Mouse (Mus musculus) megakaryocyte progenitor cell, adult 5-6 weeks (primary cell): ENCODE data around the gene Lzic. TPM values are rescaled to one million over a fixed set of nuclear protein-coding genes. Genes with fewer than 3 reads are reported as not detected.

Experiments
- ATAC-seq: replicated peaks from 2 replicates; pipeline ENCODE4 v1.8.0; 2016; ENCODE audit warnings: mild to moderate bottlenecking, moderate TSS enrichment, inconsistent platforms; ENCODE audit not compliant: poor library complexity
- total RNA-seq, 2 experiments: library from RNA; stranded (forward) in 1 of 2; stranded (reverse) in 1 of 2; fragments of 157-497, 149-512 nt in 1 of 2; fragments of 200-1000 nt in 1 of 2; gene quantifications; 2 replicates each; pipeline versions ENCODE4 v1.2.3 to v1.2.4; 2015 to 2017

Lzic gene
- total RNA-seq, 2 experiments from 2014 or later, result 25.2 to 81.4 TPM

DNA sequence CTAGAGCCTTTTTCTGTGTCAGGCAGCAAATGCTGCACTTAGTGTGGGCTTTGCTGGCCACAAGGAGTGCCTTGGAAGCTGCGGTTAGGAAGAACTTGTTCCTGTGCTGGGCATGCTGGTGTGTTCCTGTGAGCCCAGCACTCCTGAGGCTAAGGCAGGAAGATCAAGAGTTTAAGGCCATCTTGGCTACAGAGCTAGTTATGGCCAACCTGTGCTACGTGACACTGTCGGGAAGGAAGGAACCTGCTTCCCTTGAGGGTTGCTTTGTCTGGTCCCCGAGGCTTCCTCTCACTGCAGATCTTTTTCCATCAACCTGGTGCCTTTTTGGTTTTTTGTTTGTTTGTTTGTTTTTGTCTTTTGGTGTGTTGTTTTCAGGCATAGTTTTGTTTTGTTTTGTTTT is 40.1 kb downstream of the Lzic start:
- ATAC-seq, result no peak

DNA sequence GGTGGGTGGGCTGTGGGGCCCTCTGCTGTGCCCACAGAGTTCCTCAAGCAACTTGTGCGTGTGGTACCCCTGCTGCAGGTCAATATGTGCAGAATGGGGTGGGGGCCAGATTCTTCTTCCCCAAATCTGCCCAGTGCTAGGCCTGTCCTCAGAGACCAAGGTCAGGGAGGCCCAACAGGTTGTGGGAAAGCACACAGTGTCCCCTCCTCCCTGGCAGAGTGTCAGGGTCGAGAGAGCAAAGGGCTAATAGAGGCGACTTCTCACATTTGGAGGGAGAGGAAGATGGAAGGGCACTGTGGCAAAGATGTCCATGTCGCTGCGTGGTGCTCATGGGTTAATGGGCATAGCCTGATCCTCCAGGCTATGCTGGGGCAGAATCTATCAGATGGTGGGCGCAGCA is 40.8 kb downstream of the Lzic start:
- no peak for ATAC-seq

DNA sequence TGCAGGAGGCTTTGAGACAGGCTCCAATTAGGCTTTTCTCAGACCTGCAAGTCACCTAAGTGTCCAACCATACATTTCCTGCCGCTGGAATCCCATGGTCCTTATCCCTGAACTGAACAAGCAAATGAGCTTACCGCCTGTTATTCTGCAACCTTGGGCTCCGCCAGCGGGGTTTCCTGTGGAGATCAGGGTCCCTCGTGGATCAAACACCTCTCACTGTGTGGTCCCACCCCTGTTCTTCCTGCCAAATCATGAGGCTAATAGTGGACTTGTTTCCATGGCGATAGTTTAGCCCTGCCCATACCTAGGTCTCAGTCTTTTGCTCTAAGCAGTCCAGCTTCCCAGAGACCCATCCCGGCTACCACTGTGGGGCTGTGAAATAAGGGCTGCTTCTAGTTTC is 41.3 kb downstream of the Lzic start:
- no peak for ATAC-seq

DNA sequence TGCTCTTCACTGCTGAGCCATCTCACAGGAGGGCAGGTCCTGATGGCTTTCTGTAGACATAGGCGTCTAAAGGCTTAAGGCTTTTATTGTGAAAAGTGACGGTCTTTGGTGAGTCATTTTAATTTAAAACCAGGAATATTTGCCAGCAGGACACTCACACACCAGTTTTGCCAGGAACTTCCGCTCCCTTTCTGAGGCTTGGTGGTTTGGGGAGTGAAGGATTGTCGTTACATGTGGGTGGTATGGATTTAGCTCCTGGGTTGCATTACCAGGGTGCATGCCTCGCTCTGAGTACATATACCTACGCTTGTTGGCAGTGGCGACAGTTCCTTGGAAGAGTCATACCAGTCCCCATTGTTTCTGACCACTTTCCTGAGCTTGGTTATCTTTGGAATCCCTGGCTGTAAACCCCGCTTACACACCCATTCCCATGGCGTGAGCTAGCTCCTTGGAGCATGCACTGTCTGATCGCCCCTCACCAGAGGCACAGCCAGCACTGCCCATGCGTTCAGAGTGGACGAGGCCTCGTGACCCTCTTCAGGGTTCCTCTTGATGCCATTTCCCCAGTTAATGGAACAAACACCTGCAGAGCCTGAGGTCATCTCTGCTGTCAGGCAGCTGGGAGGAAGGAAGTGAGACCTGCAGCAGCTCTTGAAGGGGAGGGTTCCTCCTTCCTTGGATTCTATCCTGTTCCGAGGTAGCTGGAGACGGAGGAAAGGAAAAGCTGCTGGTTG is 42.8 kb downstream of the Lzic start:
- ATAC-seq, result no peak

DNA sequence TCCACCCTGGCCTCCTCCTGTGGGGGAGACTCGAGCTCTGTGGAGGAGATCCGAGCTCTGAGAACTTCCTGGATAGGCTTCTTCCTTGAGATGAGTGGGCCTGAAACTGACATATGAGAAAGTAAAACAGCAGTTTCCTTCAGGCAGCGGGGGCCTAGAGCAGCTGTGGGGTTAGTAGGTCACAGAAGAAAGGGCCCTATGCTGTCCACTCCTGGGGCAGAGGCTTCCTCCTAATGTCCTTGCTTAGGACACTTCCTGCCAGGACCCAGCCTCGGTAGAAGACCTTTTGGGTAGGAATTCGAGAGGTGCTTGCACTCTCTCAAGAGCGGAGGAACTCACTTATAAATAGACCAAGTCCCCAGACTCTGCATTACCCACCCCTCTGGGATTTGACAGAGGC is 44.7 kb downstream of the Lzic start:
- no peak for ATAC-seq

DNA sequence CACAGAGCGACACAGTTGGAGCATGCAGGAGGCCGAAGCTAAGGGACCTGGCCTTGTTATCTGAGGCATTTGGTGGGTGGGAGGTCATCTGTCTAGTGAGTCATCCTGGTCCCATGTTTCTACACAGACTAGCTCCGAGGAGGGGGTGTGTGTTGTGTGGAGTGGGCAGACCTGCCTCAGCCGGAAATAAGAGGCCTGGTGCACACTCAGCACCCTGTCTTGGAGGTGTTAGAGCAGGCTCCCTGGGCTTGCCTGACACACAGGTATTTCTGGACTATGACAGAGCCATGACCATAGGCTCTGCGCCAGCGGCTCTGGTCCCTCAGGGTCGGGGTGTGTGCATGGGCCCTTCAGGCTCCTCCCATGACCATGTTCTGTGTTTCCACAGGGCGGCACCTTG is 54.4 kb downstream of the Lzic start:
- ATAC-seq, result no peak

DNA sequence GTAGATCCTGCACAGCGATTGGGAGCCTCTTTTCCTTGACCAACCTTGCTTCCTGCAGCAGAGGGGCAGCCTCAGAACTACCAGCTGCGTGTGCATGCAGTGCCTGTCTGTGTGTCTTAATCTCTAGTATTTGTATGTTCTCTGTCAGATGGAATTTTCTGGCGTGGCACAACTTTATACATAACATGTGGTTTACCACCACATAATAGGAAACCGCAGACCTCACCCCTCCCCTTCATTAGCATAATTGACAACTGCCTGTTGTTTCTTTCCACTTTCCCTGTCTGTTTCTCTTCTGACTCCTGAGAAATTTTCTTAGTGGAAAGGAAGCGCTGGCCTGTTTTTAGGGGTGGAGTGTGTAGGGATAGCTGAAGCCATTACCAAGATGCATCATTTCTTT is 56.9 kb downstream of the Lzic start:
- peak; percentile 76 for ATAC-seq

DNA sequence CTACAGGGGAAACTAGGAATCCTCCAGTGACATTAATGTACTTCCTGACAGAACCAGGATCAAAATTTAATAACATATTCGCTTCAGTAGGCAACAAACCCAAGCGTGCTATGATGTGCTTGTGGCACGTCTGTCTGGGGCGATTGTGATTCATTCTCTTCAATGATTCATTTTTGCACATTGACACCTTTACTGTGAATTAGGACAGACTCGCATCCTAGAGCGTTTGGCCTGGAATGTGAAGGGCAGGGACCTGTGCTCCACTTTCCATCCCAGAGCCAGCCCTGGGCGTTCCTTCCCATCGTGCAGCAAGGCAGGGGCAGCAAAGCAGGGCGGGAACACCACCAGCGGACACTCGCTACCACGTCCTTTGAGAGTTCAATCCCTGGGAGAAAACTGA is 57.4 kb downstream of the Lzic start:
- no peak for ATAC-seq

DNA sequence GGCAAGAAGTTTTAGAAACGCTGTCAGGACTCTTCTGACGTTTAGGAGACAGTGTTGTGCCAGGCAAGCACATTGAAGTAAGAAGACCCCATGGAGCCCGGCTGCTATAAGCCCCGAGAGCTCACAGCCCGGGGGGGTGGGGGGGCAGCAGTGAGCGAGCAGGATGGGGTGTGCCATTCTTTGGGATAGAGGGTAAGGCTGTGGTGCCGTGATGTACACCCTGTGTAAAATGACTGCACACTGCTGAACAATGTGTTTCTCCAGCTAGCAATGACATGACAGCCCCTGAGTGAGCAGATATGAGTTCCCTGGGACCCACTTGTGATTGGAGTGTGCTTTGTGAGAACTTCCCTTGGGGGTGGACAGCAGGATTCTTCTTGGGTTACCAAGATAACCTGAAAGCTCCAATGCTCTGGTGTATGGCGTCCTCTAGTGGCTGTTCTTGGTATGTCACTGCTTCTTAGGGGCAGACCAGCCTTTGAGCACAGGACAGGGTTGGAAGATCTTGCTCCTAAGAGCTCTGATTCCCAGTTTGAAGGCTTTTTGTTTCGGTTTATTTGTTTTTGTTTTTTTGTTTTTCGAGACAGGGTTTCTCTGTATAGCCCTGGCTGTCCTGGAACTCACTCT is 58.0 kb downstream of the Lzic start:
- ATAC-seq, result peak; percentile 90

DNA sequence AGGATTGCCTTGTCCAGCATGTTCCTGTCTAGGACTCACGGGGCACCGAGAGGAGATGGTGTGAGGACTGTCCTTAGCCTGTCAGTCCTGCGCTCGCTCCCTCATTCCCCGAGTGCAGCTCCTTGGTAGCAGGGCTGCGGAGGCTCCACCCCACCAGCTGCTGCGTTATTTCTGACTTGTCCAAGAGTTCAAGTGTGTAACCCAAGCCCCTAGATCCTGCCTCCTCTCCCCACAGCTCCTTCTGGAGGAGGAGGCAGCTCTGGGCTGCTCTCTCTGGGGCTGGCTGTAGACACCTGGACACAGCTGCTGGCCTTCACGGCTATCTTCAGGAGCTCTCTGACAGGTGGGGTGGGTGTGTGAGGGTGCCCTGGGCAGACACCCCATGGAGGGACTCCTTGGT is 59.9 kb downstream of the Lzic start:
- ATAC-seq, result no peak

Other genes with a start within 250 kb of the Lzic start
- 18.6 and 21.5 TPM in 2 replicates for gene Kif1b, start 177.5 kb upstream of the Lzic start, total RNA-seq (2015)
- 25.9 and 28.4 TPM in 2 replicates for gene Kif1b, start 177.5 kb upstream of the Lzic start, total RNA-seq (2017)
- 42.0 and 43.2 TPM in 2 replicates for gene Ube4b, start 58.5 kb upstream of the Lzic start, total RNA-seq (2015)
- gene Ube4b, start 58.5 kb upstream of the Lzic start, total RNA-seq (2017), result 35.1 and 42.1 TPM in 2 replicates
- gene Rbp7, start 30.3 kb upstream of the Lzic start, total RNA-seq (2015), result not detected in 2 replicates
- not detected in 2 replicates for gene Rbp7, start 30.3 kb upstream of the Lzic start, total RNA-seq (2017)
- not detected in 2 replicates for gene Tmem274, start 7.9 kb upstream of the Lzic start, total RNA-seq (2015)
- not detected in 2 replicates for gene Tmem274, start 7.9 kb upstream of the Lzic start, total RNA-seq (2017)
- gene Nmnat1, start within 50 bp of the Lzic start, total RNA-seq (2015), result 7.4 and 8.0 TPM in 2 replicates
- gene Nmnat1, start within 50 bp of the Lzic start, total RNA-seq (2017), result 12.4 and 14.4 TPM in 2 replicates
- 2.2 and 3.4 TPM in 2 replicates for gene Ctnnbip1, start 33.0 kb downstream of the Lzic start, total RNA-seq (2015)
- 1.6 and 3.4 TPM in 2 replicates for gene Ctnnbip1, start 33.0 kb downstream of the Lzic start, total RNA-seq (2017)
- gene Clstn1, start 101.2 kb downstream of the Lzic start, total RNA-seq (2015), result 2.2 and 4.0 TPM in 2 replicates
- 4.1 and 5.9 TPM in 2 replicates for gene Clstn1, start 101.2 kb downstream of the Lzic start, total RNA-seq (2017)
- gene Pik3cd, start 217.3 kb downstream of the Lzic start, total RNA-seq (2015), result 32.2 and 33.0 TPM in 2 replicates
- gene Pik3cd, start 217.3 kb downstream of the Lzic start, total RNA-seq (2017), result 59.5 and 66.5 TPM in 2 replicates